Mouse (Mus musculus): ENCODE results near the gene Ap3b1. TPM values are rescaled to one million over a fixed set of nuclear protein-coding genes. Genes with fewer than 3 reads are reported as not detected.
A peak's percentile ranks its signal among the peaks of the same experiment; 100 is the strongest.
"Not testable (repeated sequence)": the region's sequence is repeated elsewhere in the genome, so short reads cannot be mapped to it uniquely, and the experiment has no call there.

Ap3b1 gene
- polyA plus RNA-seq (2012; rRNA removed): 40.2 and 41.4 TPM in 2 replicates

GRCm38 (mm10) chr13:94358401-94359265 is at the start of gene Ap3b1:
Gene Ap3b1, plus strand, starts transcription at chr13:94358960.
- Histone ChIP-seq H3K27ac (ENCODE audit: insufficient read depth, low read length) (peak within 1 kb of the TSS; percentile 79), H3K4me3 (ENCODE audit: insufficient read depth, low read length) (peak within 1 kb of the TSS; percentile 80), H3K4me1 (ENCODE audit: control insufficient read depth, insufficient read depth, low read length) (peaks cover 1% of the 10 kb centered on the region; the same call in 1 of the 2 replicates)
- TF ChIP-seq POLR2A (IDR thresholded peaks at IDR 0.05; ENCODE audit: extremely low read depth, insufficient read depth, low read length) (0 out of 2 replicates have a peak, but pooled peaks have one; percentile 55), CTCF (IDR thresholded peaks at IDR 0.05; ENCODE audit: extremely low read depth, insufficient read depth, low read length) (no peak)

DNA sequence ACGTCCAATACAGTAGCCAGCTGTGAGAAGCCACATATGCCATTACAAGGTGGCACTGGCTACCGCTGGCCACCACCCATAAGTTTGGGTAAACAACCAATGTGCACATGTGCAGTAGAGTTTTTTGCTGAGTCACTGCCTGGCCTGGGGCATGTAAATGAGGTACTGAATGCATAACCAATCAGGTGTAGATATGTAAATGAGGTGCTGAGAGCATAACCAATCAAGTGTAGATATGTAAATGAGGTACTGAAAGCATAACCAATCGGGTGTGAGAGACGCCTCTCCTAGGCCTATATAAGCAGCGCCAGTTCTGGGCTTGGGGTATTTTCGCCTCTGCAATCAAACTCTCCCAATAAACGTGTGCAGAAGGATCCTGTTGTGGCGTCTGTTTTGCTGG is 45.9 kb upstream of the Ap3b1 start:
- not testable (repeated sequence) for H3K27ac ChIP-seq (ENCODE audit: insufficient read depth, low read length); H3K4me3 ChIP-seq (ENCODE audit: insufficient read depth, low read length); H3K4me1 ChIP-seq (ENCODE audit: control insufficient read depth, insufficient read depth, low read length)

DNA sequence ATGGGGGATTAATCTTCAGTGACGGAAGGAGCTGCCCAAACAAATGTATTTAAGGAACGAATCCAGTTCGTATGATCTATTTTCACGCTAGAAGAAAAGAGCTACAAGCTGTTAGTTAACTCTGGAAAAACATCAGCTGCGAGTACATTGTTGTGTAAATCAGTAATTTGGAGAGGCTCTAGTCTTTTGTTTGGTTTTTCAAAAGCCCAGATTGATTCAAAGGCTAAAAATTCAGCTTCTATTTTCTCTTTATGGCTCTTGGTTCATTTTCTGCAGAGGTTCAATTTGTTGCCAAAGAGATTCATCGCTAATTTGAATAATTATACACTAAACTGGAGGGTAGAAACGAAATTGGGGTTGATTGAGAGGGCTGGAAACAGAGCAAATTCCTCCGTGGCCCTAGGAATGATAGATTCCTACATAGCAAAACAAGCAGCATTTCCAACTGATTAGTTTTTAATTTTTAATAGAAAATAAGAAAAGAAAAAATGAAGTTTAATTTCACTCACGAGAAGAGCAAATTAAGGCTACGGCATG is 41.7 kb upstream of the Ap3b1 start:
- H3K4me1 ChIP-seq (ENCODE audit: control insufficient read depth, insufficient read depth, low read length): no peaks in the 10 kb centered on the region
- H3K4me3 ChIP-seq (ENCODE audit: insufficient read depth, low read length): no peak overlapping the region
- no peak for TF ChIP-seq POLR2A (IDR thresholded peaks at IDR 0.05; ENCODE audit: extremely low read depth, insufficient read depth, low read length)
- no peak for TF ChIP-seq CTCF (IDR thresholded peaks at IDR 0.05; ENCODE audit: extremely low read depth, insufficient read depth, low read length)
- H3K27ac ChIP-seq (ENCODE audit: insufficient read depth, low read length): no peak overlapping the region

DNA sequence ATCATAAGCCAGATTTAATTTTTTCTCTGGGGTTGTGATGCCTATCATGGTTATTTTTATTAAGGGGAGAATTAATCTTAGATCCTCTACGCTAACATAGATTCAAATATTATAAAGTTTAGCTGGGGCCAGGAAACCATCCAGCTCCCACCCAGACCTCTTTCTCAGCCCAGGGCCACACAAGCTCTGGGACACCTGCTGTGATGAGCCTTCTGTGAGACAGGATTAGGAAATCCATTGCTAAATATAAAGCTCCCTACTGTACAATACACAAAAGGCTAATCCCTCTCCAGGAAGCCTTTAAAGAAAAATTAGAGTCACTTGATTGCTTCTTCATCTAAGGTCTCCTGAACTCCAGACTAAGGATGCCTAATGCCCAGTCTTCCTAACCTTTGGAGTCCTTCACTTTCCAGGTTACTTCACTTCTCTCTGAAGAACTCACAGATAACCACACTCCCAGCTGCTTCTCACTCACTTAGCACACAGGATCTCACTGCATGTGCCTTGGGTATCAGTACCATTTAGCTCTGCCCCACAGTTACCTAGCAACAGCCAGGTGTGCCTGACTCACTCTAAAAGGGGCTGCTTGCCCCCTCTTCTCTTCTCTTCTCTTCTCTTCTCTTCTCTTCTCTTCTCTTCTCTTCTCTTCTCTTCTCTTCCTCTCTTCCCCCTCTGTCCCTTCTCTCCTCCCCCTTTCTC is 37.5 kb upstream of the Ap3b1 start:
- TF ChIP-seq POLR2A (IDR thresholded peaks at IDR 0.05; ENCODE audit: extremely low read depth, insufficient read depth, low read length) (no peak), CTCF (IDR thresholded peaks at IDR 0.05; ENCODE audit: extremely low read depth, insufficient read depth, low read length) (no peak)
- no peaks in the 10 kb centered on the region for H3K4me1 ChIP-seq (ENCODE audit: control insufficient read depth, insufficient read depth, low read length)
- no peak overlapping the region for H3K4me3 ChIP-seq (ENCODE audit: insufficient read depth, low read length)
- no peak overlapping the region for H3K27ac ChIP-seq (ENCODE audit: insufficient read depth, low read length)

- Histone ChIP-seq H3K4me3 (ENCODE audit: insufficient read depth, low read length) (no peak overlapping the region), H3K27ac (ENCODE audit: insufficient read depth, low read length) (no peak overlapping the region), H3K4me1 (ENCODE audit: control insufficient read depth, insufficient read depth, low read length) (no peaks in the 10 kb centered on the region)
- TF ChIP-seq POLR2A (IDR thresholded peaks at IDR 0.05; ENCODE audit: extremely low read depth, insufficient read depth, low read length) (no peak), CTCF (IDR thresholded peaks at IDR 0.05; ENCODE audit: extremely low read depth, insufficient read depth, low read length) (no peak)
Measured at GRCm38 (mm10) chr13:94322475-94322874, 36.3 kb upstream of the Ap3b1 start.

DNA sequence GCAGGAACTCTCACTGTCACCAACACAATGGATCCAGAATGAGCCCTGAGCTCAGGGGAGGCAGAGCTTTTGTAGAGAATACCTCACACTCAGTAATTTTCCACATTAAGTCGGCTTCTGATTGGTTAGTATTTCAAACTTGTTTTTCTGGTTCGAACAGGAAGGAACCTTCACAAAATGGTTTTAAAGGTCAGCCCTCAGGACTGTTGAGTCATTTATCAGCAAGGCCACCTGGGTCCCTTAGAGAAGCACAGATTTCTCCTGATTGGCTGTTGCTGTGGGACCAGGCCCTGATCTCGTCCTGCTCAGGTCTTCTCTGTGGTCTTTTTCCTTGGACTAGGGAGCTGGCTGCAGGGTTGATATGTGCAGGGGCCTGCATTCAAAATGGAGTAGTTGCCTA is 30.7 kb upstream of the Ap3b1 start:
- Histone ChIP-seq H3K4me1 (ENCODE audit: control insufficient read depth, insufficient read depth, low read length) (no peaks in the 10 kb centered on the region; the same call in 1 of the 2 replicates), H3K4me3 (ENCODE audit: insufficient read depth, low read length) (no peak overlapping the region), H3K27ac (ENCODE audit: insufficient read depth, low read length) (no peak overlapping the region)
- TF ChIP-seq CTCF (IDR thresholded peaks at IDR 0.05; ENCODE audit: extremely low read depth, insufficient read depth, low read length) (no peak), POLR2A (IDR thresholded peaks at IDR 0.05; ENCODE audit: extremely low read depth, insufficient read depth, low read length) (no peak)

DNA sequence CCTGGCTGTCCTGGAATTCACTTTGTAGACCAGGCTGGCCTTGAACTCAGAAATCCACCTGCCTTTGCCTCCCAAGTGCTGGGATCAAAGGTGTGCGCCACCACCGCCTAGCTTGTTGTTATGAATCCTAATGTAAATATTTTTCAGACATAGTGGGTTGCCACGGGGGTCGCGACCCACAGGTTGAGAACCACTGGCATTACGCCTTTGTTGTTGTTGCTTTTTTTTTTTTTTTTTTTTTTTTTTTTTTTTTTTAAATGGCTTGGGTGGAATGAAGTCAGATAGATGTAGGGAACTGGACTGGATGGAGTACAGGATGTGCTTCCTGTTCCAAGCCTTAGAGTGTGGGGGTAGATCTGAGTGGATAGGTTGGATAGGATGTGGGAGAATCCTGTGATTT is 29.8 kb upstream of the Ap3b1 start:
- not testable (repeated sequence) for H3K4me3 ChIP-seq (ENCODE audit: insufficient read depth, low read length); H3K4me1 ChIP-seq (ENCODE audit: control insufficient read depth, insufficient read depth, low read length); H3K27ac ChIP-seq (ENCODE audit: insufficient read depth, low read length)

DNA sequence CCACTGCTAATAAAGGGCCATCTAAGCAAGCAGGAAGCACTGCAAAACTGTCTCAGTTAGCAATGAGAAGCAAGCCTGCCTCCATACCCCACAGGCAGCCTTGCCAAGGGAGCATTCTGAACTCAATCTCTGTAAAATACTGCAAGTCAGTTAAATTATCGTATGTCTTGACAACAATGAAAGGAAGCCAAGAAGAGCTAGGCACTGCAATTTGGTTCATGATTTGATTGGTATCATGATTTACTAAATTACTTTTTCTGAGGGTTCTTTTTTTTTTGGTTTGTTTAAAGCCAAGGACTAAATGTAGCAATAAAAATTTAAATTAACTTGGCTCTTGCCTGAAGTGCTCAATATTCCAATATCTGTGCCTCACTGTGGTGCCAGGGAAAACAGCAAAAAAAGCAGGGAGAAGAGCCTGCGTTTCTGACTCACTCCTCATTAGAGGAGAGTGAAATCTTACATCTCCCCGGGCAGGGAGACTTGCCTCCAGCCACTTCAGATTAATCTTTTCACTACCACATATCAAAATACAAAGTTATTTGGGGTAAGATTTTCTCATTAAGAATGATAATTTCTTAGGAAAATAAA is 28.3 kb upstream of the Ap3b1 start:
- Histone ChIP-seq H3K4me3 (ENCODE audit: insufficient read depth, low read length) (no peak overlapping the region), H3K4me1 (ENCODE audit: control insufficient read depth, insufficient read depth, low read length) (no peaks in the 10 kb centered on the region; the same call in 1 of the 2 replicates), H3K27ac (ENCODE audit: insufficient read depth, low read length) (no peak overlapping the region)
- TF ChIP-seq POLR2A (IDR thresholded peaks at IDR 0.05; ENCODE audit: extremely low read depth, insufficient read depth, low read length) (no peak), CTCF (IDR thresholded peaks at IDR 0.05; ENCODE audit: extremely low read depth, insufficient read depth, low read length) (no peak)

DNA sequence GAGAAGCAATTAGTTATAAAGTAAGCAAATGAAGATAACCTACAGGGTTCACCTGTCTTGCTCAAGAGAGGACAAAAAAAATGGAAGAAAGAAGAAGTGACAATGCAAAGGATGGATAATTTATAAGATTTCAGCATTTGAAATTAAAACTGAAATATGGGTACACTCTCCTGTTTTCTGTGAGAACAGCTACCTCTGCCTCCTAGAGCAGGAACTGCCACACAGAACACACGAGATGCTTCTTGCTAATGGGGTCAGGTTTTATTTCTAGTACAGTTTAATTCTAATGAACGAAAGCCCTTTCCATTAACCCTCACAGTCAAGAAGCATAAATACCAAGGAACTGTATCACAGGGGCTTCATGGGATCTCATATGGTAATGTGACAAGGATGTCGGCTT is 20.4 kb upstream of the Ap3b1 start:
- H3K27ac ChIP-seq (ENCODE audit: insufficient read depth, low read length): no peak overlapping the region
- no peak for TF ChIP-seq POLR2A (IDR thresholded peaks at IDR 0.05; ENCODE audit: extremely low read depth, insufficient read depth, low read length)
- peak; percentile 36; the same call in 1 of the 2 replicates for TF ChIP-seq CTCF (IDR thresholded peaks at IDR 0.05; ENCODE audit: extremely low read depth, insufficient read depth, low read length)
- H3K4me1 ChIP-seq (ENCODE audit: control insufficient read depth, insufficient read depth, low read length): no peaks in the 10 kb centered on the region
- no peak overlapping the region for H3K4me3 ChIP-seq (ENCODE audit: insufficient read depth, low read length)
